Comparison of ENCODE assay signal across 24 mouse cellular contexts in the genomic region with DNA sequence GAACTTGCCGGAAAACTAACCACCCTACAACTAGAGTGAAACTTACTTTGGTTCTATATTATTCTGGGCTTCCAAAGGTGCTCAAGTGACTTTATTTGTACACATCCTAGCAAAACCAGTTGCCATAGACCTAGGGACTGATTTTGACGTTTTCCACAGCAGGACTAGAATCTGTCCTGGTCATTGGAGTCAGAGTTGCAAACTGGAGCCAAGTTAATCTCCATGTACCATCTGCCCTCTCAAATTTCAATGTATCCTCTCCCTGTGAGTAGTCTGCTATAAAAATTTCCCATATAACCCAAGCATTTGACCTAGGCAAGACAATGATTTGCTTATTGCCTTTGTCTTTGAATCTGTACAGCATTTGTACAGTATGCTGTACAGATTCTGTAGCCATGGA.
A peak's percentile ranks its signal among the peaks of the same experiment; 100 is the strongest.
DNase-seq lines count a peak whose midpoint lies in the region; ATAC-seq lines count a peak whose summit lies in the region.
"Had no signal": no experiment of that assay in that cellular context is flagged by ENCODE, and none has a peak within 500 bp of the region (broad histone marks: within the 10 kb centered on the region; RNA-seq: fewer than 3 reads in every experiment).

No protein-coding gene starts in this region.

- whole genome bisulfite sequencing in heart, embryonic 12.5 days: 69% methylated on average over 2 of the region's 2 CpGs
- 86% methylated on average over 2 of the region's 2 CpGs for WGBS in forebrain, embryonic 10.5 days

- peak; percentile 90 for DNase-seq in brain, adult 2 months (ENCODE audit: low read depth, low spot score)
- peak; percentile 56 for DNase-seq in cerebellum, adult 11-12 months
- peak; percentile 83 for DNase-seq in cerebellum, adult 9-10 months
- DNase-seq in forebrain, embryonic 10.5 days (ENCODE audit: extremely low spot score, low spot score): no peak
- no peak for DNase-seq in layer of hippocampus, postnatal 25 days (ENCODE audit: extremely low spot score in 1 of 2, low spot score in 1 of 2)
- DNase-seq: adrenal gland, postnatal 14 days; B cell, adult 2 months; forebrain, postnatal 0 days; gastrocnemius, postnatal 25 days; heart, adult 18-20 months; heart, postnatal 14 days; heart, postnatal 4 days; kidney, adult 18-20 months; kidney, adult 9 months had no signal

- H3K9ac ChIP-seq in heart, embryonic 12.5 days: no peak overlapping the region
- H3K9ac ChIP-seq: forebrain, postnatal 0 days; heart, embryonic 13.5 days; hindbrain, embryonic 14.5 days had no signal

- H3K4me1 ChIP-seq in heart, embryonic 12.5 days (replicated peaks): no peaks in the 10 kb centered on the region
- H3K4me1 ChIP-seq in forebrain, embryonic 10.5 days: no peaks in the 10 kb centered on the region
- H3K4me1 ChIP-seq: heart, embryonic 13.5 days had no signal

- H3K36me3 ChIP-seq in heart, embryonic 12.5 days: no peaks in the 10 kb centered on the region
- H3K36me3 ChIP-seq in forebrain, embryonic 10.5 days (replicated peaks): no peaks in the 10 kb centered on the region
- H3K36me3 ChIP-seq: G1E; heart, embryonic 13.5 days had no signal

- no peak overlapping the region for H3K4me2 ChIP-seq in heart, embryonic 12.5 days
- H3K4me2 ChIP-seq: heart, embryonic 13.5 days; hindbrain, embryonic 14.5 days had no signal

- ATAC-seq in heart, embryonic 12.5 days (ENCODE audit: insufficient number of reproducible peaks, low FRiP score): no peak
- ATAC-seq: forebrain, embryonic 14.5 days; forebrain, postnatal 0 days; hindbrain, postnatal 0 days; inflammation-experienced regulatory T-cells, adult 6 months; intestine, embryonic 16.5 days; Patski had no signal

- 0 out of 2 replicates have a peak, but pooled peaks cover 2% of the 10 kb centered on the region for H3K9me3 ChIP-seq in heart, embryonic 12.5 days (replicated peaks)
- H3K9me3 ChIP-seq in forebrain, embryonic 10.5 days: no peaks in the 10 kb centered on the region; the same call in 1 of the 2 replicates
- H3K9me3 ChIP-seq: G1E; heart, embryonic 13.5 days had no signal

- H3K4me3 ChIP-seq in heart, embryonic 12.5 days: no peak overlapping the region
- H3K4me3 ChIP-seq in forebrain, embryonic 10.5 days: no peak overlapping the region
- H3K4me3 ChIP-seq: heart, embryonic 13.5 days had no signal

- H3K27ac ChIP-seq in heart, embryonic 12.5 days (ENCODE audit: poor library complexity, severe bottlenecking): no peak overlapping the region
- H3K27ac ChIP-seq in forebrain, embryonic 10.5 days: no peak overlapping the region
- H3K27ac ChIP-seq: heart, embryonic 13.5 days; hindbrain, embryonic 14.5 days; hindbrain, postnatal 0 days had no signal

- no peaks in the 10 kb centered on the region for H3K27me3 ChIP-seq in heart, embryonic 12.5 days (replicated peaks)
- H3K27me3 ChIP-seq in forebrain, embryonic 10.5 days (ENCODE audit: poor library complexity, severe bottlenecking): no peaks in the 10 kb centered on the region
- H3K27me3 ChIP-seq: CH12.LX; heart, embryonic 13.5 days; Patski had no signal

Comparison
In these comparisons a context has a peak if more than half of its experiments do, and no peak if none do; other contexts are left out.
1. DNase-seq: peak in brain, adult 2 months (single experiment), cerebellum, adult 11-12 months (single experiment) and cerebellum, adult 9-10 months (single experiment); none in forebrain, embryonic 10.5 days (single experiment) and layer of hippocampus, postnatal 25 days (0 of 2).